Mouse (Mus musculus) neural tube, embryonic 12.5 days (tissue): ENCODE results near the gene Batf2. TPM values are rescaled to one million over a fixed set of nuclear protein-coding genes. Genes with fewer than 3 reads are reported as not detected.

ENCODE experiments used
- ATAC-seq: fragments of 200-750 bp; cut with Nextera tagmentation; 2 replicates; pipeline ENCODE4 v1.8.0; 2017; ENCODE audit warnings: low read depth, mild to moderate bottlenecking, moderate TSS enrichment, moderate library complexity; ENCODE audit not compliant: low FRiP score
- H3K27ac ChIP-seq: fragments of 300-500 bp; sonication (generic); 2 replicates; pipeline ENCODE4 v1.5.1; 2016
- H3K27me3 ChIP-seq: fragments of 300-500 bp; sonication (generic); replicated peaks from 2 replicates; pipeline ENCODE4 v1.6.1; 2016; ENCODE audit warnings: mild to moderate bottlenecking
- H3K36me3 ChIP-seq: fragments of 300-500 bp; sonication (generic); 2 replicates; pipeline ENCODE4 v1.6.1; 2016; ENCODE audit warnings: mild to moderate bottlenecking
- H3K4me1 ChIP-seq: fragments of 300-500 bp; sonication (generic); 2 replicates; pipeline ENCODE4 v1.6.1; 2016
- H3K4me2 ChIP-seq: fragments of 300-500 bp; sonication (generic); replicated peaks from 2 replicates; pipeline ENCODE4 v1.6.1; 2016; ENCODE audit warnings: mild to moderate bottlenecking
- H3K4me3 ChIP-seq: fragments of 300-500 bp; sonication (generic); 2 replicates; pipeline ENCODE4 v1.5.1; 2016
- H3K9ac ChIP-seq: fragments of 300-500 bp; sonication (generic); 2 replicates; pipeline ENCODE4 v1.6.1; 2016; ENCODE audit warnings: mild to moderate bottlenecking
- H3K9me3 ChIP-seq: fragments of 300-500 bp; sonication (generic); 2 replicates; pipeline ENCODE4 v1.6.1; 2016; ENCODE audit warnings: mild to moderate bottlenecking
- WGBS: fragments of 180-500 bp; shearing (Covaris S2); methylation state at CpG from one replicate; pipeline ENCODE4 v1.1.7; 2016; 5-methylcytosine and 5-hydroxymethylcytosine counted together
- polyA plus RNA-seq: library from polyadenylated mRNA; unstranded; fragments of >200 nt; fragmentation: Nextera tagmentation; extraction: Ambion mirVana; gene quantifications from 2 replicates; pipeline ENCODE4 v1.2.1, GENCODE M21; 2016

The Batf2 gene
- polyA plus RNA-seq, 1 experiment from 2014 or later = not detected

DNA sequence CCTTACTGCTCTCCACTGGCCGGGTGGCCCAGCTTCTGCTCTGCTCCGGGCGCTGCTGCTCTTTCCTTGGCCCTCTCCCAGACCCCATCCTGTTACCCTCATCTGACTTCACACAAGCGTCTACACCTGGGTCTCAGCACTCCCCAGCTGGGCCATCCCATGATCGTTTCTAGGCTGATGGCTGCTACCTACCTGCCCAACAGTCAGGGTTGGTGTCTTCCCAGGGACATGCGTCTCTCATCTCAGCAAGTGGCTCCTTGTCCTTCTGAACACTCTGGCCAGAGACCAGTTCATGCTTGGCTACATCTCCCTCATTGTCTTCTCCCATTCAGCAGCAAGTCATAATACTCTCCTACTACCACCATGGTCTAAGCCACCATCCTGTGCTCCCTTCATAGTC is 1.1 kb upstream of the Batf2 start:
- H3K36me3 ChIP-seq = peaks cover 34% of the 10 kb centered on the region
- ATAC-seq = no peak
- WGBS = 96% methylated on average over 6 of the region's 6 CpGs
- H3K9me3 ChIP-seq = no peaks in the 10 kb centered on the region
- H3K4me3 ChIP-seq = no peak overlapping the region
- H3K4me2 ChIP-seq = peak overlapping the region; percentile 85
- H3K4me1 ChIP-seq = peaks cover 11% of the 10 kb centered on the region; the same call in 1 of the 2 replicates
- H3K27ac ChIP-seq = no peak overlapping the region
- H3K9ac ChIP-seq = peak overlapping the region; percentile 76; the same call in 1 of the 2 replicates
- H3K27me3 ChIP-seq = no peaks in the 10 kb centered on the region

DNA sequence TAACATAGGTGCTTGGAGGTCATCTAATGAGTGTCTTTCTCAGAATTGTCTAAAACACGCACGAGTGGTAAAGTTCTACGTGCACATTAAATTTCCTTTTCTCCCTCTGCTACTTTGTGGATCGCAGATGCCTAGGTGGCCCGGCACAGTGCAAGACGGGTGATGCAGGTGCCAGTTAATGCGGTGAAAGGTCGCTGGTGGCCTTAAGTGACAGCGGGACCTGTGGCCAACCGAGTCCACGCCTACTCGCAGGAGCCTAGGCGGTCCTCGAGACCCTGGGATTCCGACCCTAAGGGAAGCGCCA is 457 bp upstream of the Batf2 start:
- H3K9me3 ChIP-seq = no peaks in the 10 kb centered on the region
- ATAC-seq = no peak; the same call in 1 of the 2 replicates
- 10% methylated on average over 16 of the region's 16 CpGs for WGBS

DNA sequence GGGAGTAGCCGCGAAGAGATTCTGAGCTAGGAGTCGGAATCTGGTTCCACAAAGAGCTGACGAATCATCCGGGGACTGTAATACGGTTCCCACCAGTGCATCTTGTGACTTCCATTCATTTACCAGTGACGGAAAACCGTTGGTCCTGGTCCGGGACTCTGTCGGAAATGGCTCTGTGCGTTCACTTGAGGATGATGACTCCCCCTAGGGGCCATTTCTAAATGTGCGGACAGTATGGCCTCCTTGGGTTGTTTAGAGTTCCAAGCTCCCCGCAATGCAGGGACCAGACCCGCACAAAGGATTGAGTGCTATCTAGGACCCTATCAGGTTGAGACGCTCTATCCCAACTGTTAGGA is 589 bp downstream of the Batf2 start, which contains the start of gene Arl2:
Gene Arl2 (minus strand): TSS at position 155 of the 356 bp plus-strand sequence.
- 0% methylated on average over 15 of the region's 15 CpGs for WGBS
- Histone ChIP-seq H3K27me3 (no peaks in the 10 kb centered on the region), H3K4me3 (peak within 1 kb of the TSS; percentile 71), H3K9me3 (no peaks in the 10 kb centered on the region), H3K4me1 (peaks cover 11% of the 10 kb centered on the region; the same call in 1 of the 2 replicates), H3K36me3 (peaks cover 18% of the 10 kb centered on the region), H3K27ac (peak within 1 kb of the TSS; percentile 98), H3K9ac (peak within 1 kb of the TSS; percentile 76), H3K4me2 (peak within 1 kb of the TSS; percentile 85)
- peak; percentile 78 for ATAC-seq

More for the DNA sequence above, 457 bp upstream of the Batf2 start:
- H3K27ac ChIP-seq = peak overlapping the region; percentile 98
- H3K36me3 ChIP-seq = peaks cover 28% of the 10 kb centered on the region
- H3K27me3 ChIP-seq = no peaks in the 10 kb centered on the region
- H3K9ac ChIP-seq = peak overlapping the region; percentile 76
- H3K4me2 ChIP-seq = peak overlapping the region; percentile 85
- peaks cover 11% of the 10 kb centered on the region; the same call in 1 of the 2 replicates for H3K4me1 ChIP-seq
- H3K4me3 ChIP-seq = peak overlapping the region; percentile 71

DNA sequence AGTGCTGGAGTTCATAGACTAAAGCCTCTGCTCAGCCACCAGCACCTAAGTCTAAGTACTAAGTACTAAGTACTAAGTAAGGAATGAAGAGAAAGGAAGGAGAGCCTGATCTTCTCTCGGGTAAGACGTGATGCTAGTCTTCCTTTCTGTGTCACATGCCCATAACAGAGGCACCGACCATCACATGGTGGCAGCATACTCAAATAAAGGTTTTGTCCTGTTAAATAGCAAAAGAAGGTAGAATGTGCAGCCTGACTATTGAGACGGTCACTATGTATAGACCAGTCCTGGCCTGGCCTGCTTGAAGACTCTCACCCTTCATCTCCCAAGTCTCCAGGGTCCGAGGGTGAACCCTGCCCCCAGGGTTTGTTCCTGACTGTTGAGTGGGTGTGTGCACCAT is 4.1 kb downstream of the Batf2 start:
- WGBS = 83% methylated on average over 5 of the region's 5 CpGs
- no peak overlapping the region for H3K4me2 ChIP-seq
- H3K9me3 ChIP-seq = no peaks in the 10 kb centered on the region
- H3K27me3 ChIP-seq = no peaks in the 10 kb centered on the region
- no peak overlapping the region for H3K27ac ChIP-seq
- H3K9ac ChIP-seq = no peak overlapping the region
- no peaks in the 10 kb centered on the region for H3K36me3 ChIP-seq
- no peak for ATAC-seq
- H3K4me3 ChIP-seq = no peak overlapping the region
- peaks cover 7% of the 10 kb centered on the region; the same call in 1 of the 2 replicates for H3K4me1 ChIP-seq

DNA sequence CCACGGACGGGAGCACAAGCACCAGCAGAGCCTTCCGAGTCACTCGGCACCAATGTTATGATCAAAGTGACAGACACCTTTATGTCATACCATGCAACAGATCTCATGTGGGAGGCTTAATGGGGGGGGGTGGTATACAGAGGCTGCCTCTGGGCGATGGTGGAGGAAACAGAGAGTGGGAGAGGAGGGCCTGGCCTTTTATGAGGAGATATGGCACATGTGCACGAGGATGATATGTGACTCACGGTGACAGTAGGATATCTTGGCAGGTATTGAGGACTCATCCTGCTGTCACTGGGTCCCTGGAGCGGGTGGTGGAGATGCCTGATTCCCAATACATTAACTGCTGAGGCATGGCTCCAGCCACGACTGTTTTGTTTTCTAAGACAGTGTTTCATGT is 14.4 kb downstream of the Batf2 start:
- no peak overlapping the region for H3K4me2 ChIP-seq
- H3K9me3 ChIP-seq = no peaks in the 10 kb centered on the region
- H3K36me3 ChIP-seq = no peaks in the 10 kb centered on the region
- ATAC-seq = no peak
- WGBS = 86% methylated on average over 9 of the region's 9 CpGs
- H3K4me1 ChIP-seq = no peaks in the 10 kb centered on the region
- no peak overlapping the region for H3K27ac ChIP-seq
- no peak overlapping the region for H3K9ac ChIP-seq
- no peaks in the 10 kb centered on the region for H3K27me3 ChIP-seq
- no peak overlapping the region for H3K4me3 ChIP-seq

DNA sequence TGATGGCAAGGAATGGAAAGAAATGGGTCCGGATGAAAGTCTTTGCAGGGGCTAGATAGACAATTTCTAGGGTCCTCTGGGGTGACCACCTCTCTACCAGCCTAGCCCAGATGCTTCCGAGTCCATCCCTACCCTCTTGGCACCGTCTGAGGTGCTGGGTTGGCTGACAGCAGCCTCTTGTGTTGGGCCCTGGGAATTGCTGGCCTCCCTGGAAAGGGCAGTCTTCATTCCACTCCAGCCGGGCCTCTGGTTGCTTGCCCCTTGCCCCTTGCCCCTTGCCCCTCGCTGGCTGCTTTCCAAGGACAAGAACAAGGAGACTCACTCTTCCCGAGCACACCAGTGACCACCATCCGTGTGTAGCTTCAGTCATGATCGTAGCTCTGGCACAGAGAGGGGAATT is 15.6 kb downstream of the Batf2 start:
- Histone ChIP-seq H3K9ac (no peak overlapping the region), H3K36me3 (no peaks in the 10 kb centered on the region), H3K9me3 (no peaks in the 10 kb centered on the region), H3K4me2 (no peak overlapping the region), H3K4me3 (no peak overlapping the region), H3K27me3 (no peaks in the 10 kb centered on the region), H3K27ac (no peak overlapping the region), H3K4me1 (no peaks in the 10 kb centered on the region)
- 77% methylated on average over 8 of the region's 8 CpGs for WGBS
- no peak for ATAC-seq

DNA sequence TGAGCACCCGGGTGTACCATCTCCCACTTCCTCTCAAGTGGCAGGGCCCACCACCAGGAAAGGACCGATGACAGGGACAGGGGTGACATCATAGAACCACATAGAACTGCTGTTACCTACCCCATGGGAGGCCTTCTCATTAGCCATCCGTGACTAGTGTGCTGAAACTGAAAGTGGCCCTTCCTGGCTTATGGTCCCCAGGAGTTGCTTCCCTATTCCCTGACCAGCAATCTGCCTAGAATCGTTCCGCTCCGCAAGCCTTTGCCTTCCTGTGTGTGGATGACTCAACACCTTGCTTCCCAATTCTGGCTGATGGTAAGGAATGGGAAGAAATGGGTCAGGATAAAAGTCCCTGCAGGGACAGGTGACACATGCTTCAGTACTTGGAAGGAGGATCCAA is 16.4 kb downstream of the Batf2 start:
- H3K36me3 ChIP-seq = no peaks in the 10 kb centered on the region
- no peak overlapping the region for H3K27ac ChIP-seq
- no peak for ATAC-seq
- H3K27me3 ChIP-seq = no peaks in the 10 kb centered on the region
- WGBS = 81% methylated on average over 6 of the region's 6 CpGs
- H3K9ac ChIP-seq = no peak overlapping the region
- no peaks in the 10 kb centered on the region for H3K9me3 ChIP-seq
- H3K4me1 ChIP-seq = no peaks in the 10 kb centered on the region
- H3K4me2 ChIP-seq = no peak overlapping the region
- no peak overlapping the region for H3K4me3 ChIP-seq

DNA sequence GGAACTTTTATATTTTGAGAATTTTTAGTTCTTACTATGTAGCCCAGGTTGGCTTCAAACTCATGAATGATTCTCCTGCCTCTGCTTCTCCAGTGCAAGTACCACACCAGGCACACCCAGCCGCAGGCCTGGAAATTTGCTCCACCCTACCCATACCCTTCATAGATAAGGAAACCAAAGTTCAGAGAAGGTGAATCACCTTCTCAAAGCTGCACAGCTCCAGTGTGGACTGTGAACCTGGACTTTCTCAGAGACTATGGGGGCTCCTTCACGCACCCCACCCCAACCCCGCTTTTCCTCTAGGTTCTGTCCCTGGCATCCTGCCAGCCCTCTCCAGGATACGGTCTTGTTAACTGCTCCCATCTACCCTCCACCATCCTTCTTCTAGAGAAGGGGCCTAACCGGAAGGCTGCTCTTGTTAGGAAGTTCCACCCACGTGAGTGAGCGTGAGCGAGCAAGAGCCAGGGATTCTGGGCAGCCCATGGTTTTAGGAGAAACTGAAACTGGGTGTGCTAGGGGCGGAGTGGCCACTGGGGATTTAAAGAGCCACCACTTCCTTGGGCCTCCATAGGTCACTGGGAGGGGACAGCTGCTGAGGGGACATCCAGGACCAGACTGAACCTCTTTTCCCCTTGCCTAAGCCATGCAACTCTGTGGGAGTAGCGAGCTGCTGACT is 23.2 kb downstream of the Batf2 start:
- Histone ChIP-seq H3K27me3 (0 out of 2 replicates have a peak, but pooled peaks cover 3% of the 10 kb centered on the region), H3K4me3 (no peak overlapping the region), H3K4me1 (no peaks in the 10 kb centered on the region), H3K4me2 (no peak overlapping the region), H3K27ac (no peak overlapping the region), H3K9me3 (no peaks in the 10 kb centered on the region), H3K9ac (no peak overlapping the region), H3K36me3 (no peaks in the 10 kb centered on the region)
- no peak for ATAC-seq
- WGBS = 82% methylated on average over 10 of the region's 10 CpGs

DNA sequence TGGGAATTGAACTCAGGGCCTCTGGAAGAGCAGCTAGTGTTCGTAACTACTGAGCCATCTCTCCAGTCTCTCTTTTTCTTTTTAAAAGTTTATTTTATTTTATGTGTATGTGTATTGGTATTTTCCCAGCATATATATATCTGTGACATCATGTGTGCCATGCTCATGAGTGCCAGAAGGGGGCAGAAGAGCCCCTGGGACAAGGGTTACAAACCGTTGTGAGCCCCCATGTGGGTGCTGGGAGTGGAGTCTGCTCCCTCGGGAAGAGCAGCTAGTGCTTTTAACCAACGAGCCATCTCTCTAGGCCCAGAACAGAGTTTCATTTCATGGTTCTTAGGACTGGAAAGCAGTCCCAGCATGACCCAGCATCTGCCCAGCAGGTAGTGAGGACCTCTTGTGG is 26.0 kb downstream of the Batf2 start:
- 68% methylated on average over 4 of the region's 4 CpGs for WGBS
- H3K9me3 ChIP-seq = no peaks in the 10 kb centered on the region
- no peak overlapping the region for H3K4me2 ChIP-seq
- H3K4me1 ChIP-seq = no peaks in the 10 kb centered on the region
- ATAC-seq = no peak
- H3K27ac ChIP-seq = no peak overlapping the region
- H3K27me3 ChIP-seq = 0 out of 2 replicates have a peak, but pooled peaks cover 3% of the 10 kb centered on the region
- H3K4me3 ChIP-seq = no peak overlapping the region
- no peak overlapping the region for H3K9ac ChIP-seq
- no peaks in the 10 kb centered on the region for H3K36me3 ChIP-seq

DNA sequence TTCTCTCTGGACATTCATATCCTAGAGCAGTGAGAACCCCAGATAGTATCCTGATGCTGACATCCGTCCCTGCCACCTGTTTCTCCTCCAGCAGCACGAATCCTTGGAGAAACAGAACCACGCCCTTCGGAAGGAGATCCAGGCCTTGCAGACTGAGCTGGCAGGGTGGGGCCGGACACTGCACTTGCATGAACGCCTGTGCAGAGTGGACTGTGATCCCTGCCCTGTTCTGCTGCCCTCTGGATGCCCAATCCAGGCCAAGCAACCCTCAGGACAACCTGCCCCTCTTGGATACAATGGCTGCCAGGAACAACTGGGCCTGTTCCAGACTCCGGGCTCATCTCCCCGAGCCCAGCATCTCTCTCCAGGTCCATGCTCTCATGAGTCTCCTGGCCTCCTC is 30.4 kb downstream of the Batf2 start:
- Histone ChIP-seq H3K36me3 (no peaks in the 10 kb centered on the region), H3K9me3 (no peaks in the 10 kb centered on the region), H3K9ac (no peak overlapping the region), H3K4me3 (no peak overlapping the region), H3K27me3 (no peaks in the 10 kb centered on the region), H3K4me2 (no peak overlapping the region), H3K4me1 (no peaks in the 10 kb centered on the region), H3K27ac (no peak overlapping the region)
- ATAC-seq = no peak
- 84% methylated on average over 8 of the region's 8 CpGs for WGBS

DNA sequence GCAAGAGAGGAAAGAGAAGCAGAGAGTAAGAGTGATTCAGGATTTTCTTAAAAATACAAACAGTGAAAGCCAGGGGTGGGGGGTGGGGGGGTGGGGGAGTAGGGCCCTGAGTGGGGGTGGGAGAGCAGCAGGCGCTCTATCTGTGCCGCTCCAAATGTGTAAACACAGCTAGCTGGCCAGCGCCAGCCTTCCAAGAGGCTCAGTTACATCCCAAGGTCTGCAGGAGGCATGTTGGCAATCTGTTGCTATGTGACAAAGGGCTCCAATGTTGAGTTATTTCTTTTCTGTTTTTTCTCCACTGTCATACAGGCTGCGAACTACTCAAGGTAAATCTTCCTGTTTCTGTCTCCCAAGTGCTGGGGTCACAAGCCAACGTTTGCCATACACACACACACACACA is 34.0 kb downstream of the Batf2 start:
- WGBS = 62% methylated on average over 5 of the region's 5 CpGs
- Histone ChIP-seq H3K27ac (no peak overlapping the region), H3K4me1 (no peaks in the 10 kb centered on the region), H3K9ac (no peak overlapping the region), H3K36me3 (no peaks in the 10 kb centered on the region), H3K4me3 (no peak overlapping the region), H3K4me2 (no peak overlapping the region), H3K27me3 (no peaks in the 10 kb centered on the region), H3K9me3 (no peaks in the 10 kb centered on the region)
- no peak for ATAC-seq

DNA sequence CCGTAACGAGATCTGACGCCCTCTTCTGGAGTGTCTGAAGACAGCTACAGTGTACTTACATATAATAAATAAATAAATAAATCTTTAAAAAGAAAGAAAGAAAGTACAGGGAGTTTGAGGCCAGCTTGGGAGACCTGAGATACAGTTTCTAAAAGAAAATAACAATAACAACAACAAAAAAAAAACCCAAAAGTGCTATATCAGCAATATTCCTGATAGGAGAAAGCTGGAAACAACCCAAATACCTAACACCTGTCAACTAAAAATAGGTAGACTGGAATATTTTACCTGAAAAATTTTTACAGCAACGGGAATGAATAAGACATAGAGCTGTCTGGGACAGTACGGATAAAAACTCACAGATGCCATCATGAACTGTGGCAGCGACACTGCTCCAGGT is 38.0 kb downstream of the Batf2 start:
- Histone ChIP-seq H3K9me3 (no peaks in the 10 kb centered on the region), H3K27me3 (no peaks in the 10 kb centered on the region), H3K4me2 (no peak overlapping the region), H3K27ac (no peak overlapping the region), H3K4me3 (no peak overlapping the region), H3K36me3 (no peaks in the 10 kb centered on the region), H3K4me1 (no peaks in the 10 kb centered on the region), H3K9ac (no peak overlapping the region)
- WGBS = 92% methylated on average over 6 of the region's 6 CpGs
- no peak for ATAC-seq

DNA sequence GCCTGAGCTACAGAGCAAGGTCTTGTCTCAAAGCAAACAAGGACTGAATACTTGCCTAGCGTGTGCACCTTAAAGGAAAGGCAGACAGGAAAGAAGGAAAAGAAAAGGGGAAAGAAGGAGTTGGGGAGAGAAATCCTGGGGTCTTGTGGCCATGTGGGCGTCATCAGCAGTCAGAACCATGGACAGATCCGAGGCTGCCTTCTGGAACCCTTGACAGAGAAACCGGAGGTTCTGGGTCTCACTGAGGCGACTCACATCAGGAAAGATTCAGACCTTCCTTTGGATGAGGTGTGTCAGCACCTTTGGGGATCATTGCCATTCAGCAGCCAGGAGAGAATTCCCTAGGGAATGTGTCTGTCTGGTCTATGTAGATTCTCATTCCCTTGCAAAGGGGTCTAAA is 40.8 kb downstream of the Batf2 start:
- no peak overlapping the region for H3K9ac ChIP-seq
- 32% methylated on average over 5 of the region's 5 CpGs for WGBS
- no peak overlapping the region for H3K4me3 ChIP-seq

More for the DNA sequence above, 40.8 kb downstream of the Batf2 start:
- ATAC-seq = no peak
- Histone ChIP-seq H3K4me1 (no peaks in the 10 kb centered on the region), H3K27ac (no peak overlapping the region), H3K36me3 (no peaks in the 10 kb centered on the region), H3K27me3 (no peaks in the 10 kb centered on the region), H3K9me3 (no peaks in the 10 kb centered on the region), H3K4me2 (no peak overlapping the region)
